Mouse (Mus musculus) fat pad, adult 2 months (tissue): Measurements from ENCODE around the gene Pvr.
"Not testable (repeated sequence)": the region's sequence is repeated elsewhere in the genome, so short reads cannot be mapped to it uniquely, and the experiment has no call there.

Experiments used
- DNase-seq: peaks from one replicate; pipeline ENCODE4 v3.0.0-alpha.2; 2011; ENCODE audit warnings: low read depth, low spot score; ENCODE audit errors: extremely low read depth

Pvr gene

GRCm38 (mm10) chr7:19935171-19935751 lies 14.3 kb upstream of the Pvr start:
- DNase-seq, result no peak

DNA sequence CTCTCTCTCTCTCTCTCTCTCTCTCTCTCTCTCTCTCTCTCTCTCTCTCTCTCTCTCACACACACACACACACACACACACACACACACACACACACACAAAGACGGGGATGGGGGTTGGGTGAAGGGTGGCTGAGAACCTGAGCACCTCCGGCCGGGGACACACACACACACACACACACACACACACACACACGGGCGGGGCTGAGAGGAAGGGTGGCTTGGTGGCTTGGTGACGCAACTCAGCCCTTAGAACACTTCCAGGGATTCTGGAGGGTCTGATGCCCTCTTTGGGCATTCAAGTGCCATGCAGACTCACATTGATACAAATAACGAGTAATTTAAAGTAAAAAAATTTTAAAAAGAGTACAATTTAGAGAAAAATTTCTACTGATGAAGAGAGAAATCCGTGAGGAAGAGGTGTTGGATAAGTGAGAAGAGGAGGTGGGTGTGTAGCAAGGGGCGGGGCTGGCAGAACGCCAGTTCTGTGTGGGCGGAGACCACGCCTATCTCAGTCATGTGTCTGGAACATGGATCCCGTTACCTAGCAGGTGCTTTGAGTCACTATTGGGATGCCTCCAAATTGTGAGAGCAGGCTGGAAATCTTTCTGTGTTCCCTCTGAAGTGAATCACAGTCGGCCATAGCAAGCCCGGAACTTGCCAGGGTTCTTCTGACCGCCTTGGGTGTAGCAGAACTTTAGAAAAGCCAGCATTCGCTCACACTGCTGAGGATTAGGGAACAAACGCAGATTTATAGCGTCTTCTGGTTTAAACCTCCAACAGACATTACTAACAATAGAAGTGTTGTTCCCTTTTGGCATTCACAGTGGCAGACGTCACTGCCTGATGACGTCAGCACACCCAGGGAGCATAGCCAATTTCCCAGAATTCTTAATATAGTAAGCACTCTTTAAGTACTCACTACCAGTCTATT lies 12.2 kb upstream of the Pvr start:
- no peak for DNase-seq

DNA sequence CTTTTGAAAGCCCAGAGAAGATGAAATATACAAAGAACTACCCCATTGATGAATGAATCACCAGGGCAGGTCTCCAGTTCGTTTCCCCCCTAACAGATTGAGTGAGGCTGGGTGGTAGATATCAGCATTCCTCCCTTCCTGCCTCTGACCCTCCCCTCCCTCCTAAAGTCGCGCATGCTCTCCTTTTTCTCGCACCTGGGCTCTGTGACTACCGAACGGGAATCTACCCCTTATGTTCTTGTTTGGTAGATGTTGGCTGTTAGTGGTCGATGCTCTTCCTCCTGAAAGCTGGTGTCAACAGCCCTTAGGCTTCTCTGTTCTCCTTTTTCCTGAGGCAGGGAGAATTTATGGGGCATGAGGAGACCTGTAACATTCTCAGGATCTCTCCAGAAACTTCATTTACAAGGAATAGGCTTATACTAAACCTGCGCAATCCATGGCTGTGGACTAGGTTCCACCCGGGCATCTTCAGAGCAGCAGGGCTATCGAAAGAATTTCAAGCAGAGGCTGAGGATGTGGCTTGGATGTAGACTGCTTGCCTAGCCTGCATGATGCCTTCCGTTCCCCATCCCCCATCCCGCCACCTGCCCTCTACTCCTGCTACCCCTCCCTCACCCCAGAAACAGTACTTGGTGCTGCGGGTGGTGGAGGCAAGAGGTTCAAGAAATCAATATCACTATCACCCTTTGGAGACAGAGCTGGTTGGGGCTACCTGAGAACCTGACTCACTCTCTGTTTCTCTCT lies 11.3 kb upstream of the Pvr start:
- DNase-seq, result no peak

DNA sequence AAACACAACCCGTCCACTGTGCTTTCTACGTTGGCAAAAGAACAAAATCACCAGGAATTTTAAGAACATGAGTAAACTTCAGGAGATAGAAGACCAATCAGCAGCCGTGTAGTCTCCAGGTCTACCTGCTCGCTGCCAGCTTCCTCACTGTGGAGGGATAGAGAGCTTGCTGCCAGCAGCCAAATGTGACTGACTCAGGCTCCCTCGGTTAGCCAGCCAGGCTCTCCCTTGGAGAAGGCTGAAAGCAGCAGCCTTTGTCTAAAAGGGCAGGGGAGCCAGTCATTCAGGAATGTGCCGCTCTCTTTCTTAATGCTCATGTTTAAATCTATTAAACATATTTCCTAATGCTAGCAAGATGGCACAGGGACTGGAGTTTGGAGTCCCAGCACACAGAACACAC lies 9.5 kb upstream of the Pvr start:
- not testable (repeated sequence) for DNase-seq

DNA sequence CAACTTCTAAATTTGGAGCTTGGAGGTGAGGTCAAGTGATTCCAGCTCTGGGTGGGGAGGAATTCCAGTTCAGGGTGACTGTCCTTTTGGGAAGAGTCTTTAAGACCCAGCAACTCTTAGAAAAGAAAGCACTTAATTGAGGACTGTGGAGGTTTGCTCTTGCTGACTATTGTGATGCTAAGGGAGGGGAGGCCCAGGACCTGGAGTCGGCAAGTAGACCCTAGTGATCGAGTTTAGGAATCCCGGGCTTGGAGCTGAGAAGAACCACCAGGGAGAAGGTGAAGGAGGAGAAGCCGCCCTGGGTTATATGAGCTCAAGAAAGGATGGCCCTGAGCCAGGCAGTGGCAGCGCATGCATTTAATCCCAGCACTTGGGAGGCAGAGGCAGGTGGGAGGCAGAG lies 7.5 kb upstream of the Pvr start:
- DNase-seq, result no peak

DNA sequence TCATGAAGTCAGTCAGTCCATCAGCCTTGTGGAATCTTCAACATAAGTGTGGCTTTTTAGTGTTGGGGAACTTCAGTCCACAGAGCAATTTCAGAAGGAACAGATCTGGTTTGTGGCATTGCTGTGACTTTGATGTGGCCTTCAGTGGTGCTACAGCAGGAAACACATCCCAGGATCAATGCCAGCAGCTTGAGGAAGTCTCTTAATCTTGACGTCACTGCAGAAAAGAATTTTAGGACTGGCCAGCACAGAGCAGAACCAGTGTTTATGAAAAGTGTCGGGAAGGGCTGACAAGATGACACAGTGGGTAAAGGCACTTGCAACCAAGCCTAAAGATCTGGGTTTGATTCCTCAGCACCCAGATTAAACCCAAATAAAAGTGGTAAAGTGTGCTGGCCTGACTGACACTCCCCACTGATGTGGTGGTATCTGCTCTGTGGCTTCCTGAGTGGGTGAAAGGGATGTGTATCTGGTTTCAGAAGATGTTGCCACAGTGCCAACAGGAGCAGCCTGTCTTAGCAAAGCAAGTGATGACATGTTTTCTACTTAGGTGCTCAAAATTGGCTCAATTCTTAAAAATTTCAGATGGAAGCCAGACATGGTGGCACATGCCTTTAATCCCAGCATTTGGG lies 6.0 kb upstream of the Pvr start:
- DNase-seq, result no peak

GRCm38 (mm10) chr7:19925376-19925775 lies 4.4 kb upstream of the Pvr start:
- no peak for DNase-seq

DNA sequence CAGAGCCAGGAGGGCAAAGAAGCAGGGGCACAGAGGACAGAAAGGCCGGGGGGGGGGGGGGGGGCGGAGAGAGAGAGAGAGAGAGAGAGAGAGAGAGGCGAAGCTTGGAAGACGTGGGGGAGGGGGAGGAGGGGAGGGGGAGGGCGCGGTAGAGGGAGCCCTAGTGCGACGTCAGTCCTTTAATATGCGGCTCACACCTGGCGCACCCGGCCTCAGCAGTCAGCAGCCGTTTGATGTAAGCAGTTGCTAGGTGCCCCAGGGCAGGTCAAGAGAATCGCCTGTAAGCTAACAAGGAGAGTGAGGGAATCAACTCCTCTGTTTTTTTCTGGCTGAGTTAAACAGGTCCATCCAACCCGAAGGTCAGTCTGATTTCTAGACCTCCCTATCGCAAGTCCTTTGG lies 2.8 kb upstream of the Pvr start:
- DNase-seq, result no peak

DNA sequence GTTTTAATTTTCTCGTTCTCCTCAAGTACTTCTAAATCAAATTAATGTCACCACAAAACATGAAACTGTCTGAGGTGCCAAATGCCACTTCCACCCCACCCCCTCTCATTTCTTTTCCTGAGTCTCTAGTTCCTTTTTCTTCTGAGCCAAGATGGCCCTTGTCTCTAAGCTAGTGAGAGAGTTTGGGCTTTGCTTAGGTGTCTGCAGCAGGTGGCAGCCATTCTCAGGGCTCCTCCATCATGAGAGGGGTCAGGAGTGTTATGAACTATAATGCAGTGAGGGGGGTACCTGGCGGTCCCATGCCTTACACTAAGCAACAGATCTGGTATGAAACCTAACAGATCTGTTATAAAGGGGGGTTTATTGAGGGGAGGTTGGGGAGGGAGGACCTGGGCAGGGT lies 2.4 kb upstream of the Pvr start:
- DNase-seq, result no peak

- no peak for DNase-seq
Measured at GRCm38 (mm10) chr7:19920166-19920505, 824 bp downstream of the Pvr start.

GRCm38 (mm10) chr7:19914558-19914957 lies 6.4 kb downstream of the Pvr start:
- DNase-seq, result no peak

DNA sequence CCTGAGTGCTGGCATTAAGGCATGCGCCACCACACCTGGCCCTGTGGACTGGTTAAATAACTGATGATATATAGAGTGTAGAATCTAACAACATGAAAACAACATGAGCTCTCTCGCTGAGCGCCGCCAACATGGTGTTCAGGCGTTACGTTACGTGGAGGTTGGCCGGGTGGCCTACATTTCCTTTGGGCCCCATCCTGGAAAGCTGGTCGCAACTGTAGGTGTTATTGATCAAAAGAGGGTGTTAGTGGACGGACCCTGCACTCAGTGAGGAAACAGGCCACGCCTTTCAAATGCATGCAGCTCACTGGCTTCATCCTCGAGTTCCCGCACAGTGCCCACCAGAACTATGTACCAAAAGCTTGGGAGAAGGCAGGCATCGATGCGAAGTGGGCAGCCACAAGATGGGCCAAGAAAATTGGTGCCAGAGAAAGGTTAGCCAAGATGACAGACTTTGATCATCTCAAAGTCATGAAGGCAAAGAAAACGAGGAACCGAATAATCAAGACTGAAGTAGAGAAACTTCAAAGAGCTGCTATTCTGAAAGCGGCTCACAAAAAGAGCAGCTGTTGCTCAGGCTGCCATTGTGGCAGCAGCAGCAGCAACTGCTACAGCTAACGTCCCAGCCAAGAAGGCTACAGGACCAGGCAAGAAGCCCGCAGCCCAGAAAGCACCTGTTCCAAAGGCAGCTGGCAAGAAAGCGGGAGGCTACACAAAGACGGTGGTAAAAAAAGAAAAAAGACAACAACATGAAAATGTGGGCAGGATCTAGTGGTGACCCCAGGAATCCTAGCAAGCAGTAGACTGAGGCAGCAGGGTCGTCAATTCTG lies 9.1 kb downstream of the Pvr start:
- no peak for DNase-seq

- DNase-seq, result no peak
Measured at GRCm38 (mm10) chr7:19911292-19911658, 9.7 kb downstream of the Pvr start.

DNA sequence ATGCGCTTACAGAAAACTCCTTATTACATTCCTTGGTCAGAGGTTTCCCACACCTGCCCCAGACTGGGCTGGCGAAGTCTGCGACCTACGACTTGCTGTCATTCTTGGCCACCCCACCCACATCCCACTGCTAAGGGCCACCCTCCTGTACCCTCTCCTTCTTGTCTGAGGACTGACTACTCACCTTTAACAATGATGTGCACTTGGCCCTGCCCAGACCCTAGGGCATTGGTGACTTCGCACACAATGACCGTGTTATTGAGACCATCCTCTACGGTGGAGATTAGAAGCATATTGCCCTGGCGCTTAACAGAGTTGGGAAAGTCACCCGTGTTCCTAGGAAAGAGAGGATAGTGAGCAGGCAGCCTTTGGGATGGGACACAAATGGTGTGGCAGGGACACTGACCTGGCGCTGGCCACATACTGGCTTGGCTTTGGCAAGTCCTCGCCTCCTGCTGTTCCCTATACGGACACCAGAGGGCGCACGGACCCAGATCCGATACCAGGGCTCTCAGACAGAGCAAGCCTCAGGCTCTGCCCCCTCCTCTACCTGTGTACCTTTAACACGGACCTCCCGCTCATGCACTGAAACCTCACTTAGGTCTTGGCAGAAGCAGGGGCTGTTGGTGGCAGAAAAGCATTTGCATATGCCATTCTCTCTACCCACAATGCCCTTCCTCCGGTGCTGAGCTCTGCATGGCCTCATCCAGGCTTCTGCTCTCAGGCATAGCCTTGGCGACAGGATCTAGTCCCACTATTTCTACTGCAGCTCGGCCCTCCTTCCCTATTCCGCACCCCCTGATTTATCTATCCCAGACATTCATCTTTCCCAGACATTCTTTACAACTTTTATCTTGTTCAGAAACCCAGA lies 10.3 kb downstream of the Pvr start:
- no peak for DNase-seq

GRCm38 (mm10) chr7:19889881-19890280 lies 31.1 kb downstream of the Pvr start:
- no peak for DNase-seq

- no peak for DNase-seq
Measured at GRCm38 (mm10) chr7:19887849-19888248, 33.1 kb downstream of the Pvr start, which contains the start of gene Ceacam19. Gene Ceacam19 (minus strand): TSS chr7:19887965.

- DNase-seq, result no peak
Measured at GRCm38 (mm10) chr7:19880754-19881153, 40.2 kb downstream of the Pvr start.

DNA sequence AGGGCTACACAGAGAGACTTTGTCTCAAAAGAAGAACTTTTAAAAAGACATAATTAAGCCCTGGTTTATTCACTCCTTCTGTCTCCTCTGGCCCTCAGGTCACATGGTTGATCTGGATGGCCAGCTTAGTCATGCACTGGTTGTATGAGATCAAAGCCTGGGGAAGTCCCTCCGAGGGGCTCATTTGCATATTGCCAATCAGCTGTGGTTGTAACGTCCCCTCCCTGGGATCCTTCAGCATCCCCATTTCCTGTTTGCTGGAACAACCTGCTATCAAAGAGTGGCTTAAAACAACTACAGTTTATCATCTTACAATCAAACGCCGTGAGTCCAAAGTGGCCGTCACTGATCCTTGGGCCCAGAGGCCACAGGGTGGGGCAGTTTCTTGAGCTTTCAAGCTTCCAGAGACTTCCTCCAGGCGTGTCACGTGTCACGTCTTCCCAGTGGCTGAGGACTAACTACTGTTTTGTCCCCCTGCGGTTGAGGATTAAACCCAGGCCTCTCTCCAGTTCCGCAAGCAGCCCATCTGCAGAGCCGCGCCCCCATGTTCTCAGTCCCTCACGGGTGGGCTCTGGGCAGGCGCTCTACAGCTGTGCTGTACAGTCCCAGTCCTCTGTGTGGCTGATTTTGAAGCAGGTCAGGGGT lies 44.1 kb downstream of the Pvr start:
- no peak for DNase-seq
